Mouse (Mus musculus): Measurements from ENCODE around the gene AC124502.3. TPM values are rescaled to one million over a fixed set of nuclear protein-coding genes. Genes with fewer than 3 reads are reported as not detected.

The AC124502.3 gene
- polyA plus RNA-seq, 1 experiment from 2014 or later: 3.2 TPM

DNA sequence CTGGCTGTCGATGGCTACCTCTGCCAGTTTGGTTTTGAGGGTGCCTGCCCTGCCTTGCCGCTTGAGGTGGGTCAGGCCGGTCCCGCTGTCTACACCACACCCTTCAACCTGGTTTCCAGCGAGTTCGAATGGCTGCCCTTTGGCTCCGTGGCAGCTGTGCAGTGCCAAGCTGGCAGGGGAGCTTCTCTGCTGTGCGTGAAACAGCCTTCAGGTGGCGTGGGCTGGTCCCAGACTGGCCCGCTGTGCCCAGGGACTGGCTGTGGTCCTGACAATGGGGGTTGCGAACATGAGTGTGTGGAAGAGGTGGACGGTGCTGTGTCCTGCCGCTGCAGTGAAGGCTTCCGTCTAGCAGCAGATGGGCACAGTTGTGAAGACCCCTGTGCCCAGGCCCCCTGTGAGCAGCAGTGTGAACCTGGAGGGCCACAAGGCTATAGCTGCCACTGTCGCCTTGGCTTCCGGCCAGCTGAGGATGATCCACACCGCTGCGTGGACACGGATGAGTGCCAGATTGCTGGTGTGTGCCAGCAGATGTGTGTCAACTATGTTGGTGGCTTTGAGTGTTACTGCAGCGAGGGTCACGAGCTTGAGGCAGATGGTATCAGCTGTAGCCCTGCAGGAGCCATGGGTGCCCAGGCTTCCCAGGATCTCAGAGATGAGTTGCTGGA is 30.0 kb downstream of the AC124502.3 start:
- no peaks in the 10 kb centered on the region for H3K36me3 ChIP-seq
- peaks cover 76% of the 10 kb centered on the region for H3K4me1 ChIP-seq (replicated peaks)
- DNase-seq (ENCODE audit: low spot score): no peak
- peak overlapping the region; percentile 61 for H3K4me3 ChIP-seq
- WGBS: 38% methylated on average over 21 of the region's 21 CpGs
- peaks cover 71% of the 10 kb centered on the region for H3K27me3 ChIP-seq (ENCODE audit: insufficient read depth, poor library complexity, severe bottlenecking)
- no peaks in the 10 kb centered on the region for H3K9me3 ChIP-seq
- peak overlapping the region; percentile 88 for H3K27ac ChIP-seq

DNA sequence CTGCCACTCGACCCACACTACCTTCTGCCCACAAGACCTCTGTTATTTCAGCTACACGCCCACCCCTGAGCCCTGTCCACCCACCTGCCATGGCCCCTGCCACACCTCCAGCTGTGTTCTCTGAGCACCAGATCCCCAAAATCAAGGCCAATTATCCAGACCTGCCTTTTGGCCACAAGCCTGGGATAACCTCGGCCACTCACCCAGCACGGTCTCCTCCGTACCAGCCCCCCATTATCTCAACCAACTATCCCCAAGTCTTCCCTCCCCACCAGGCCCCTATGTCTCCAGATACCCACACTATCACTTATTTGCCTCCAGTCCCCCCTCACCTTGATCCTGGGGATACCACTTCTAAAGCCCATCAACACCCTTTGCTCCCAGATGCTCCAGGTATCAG is 30.8 kb downstream of the AC124502.3 start:
- peak overlapping the region; percentile 61 for H3K4me3 ChIP-seq
- WGBS: 83% methylated on average over 5 of the region's 5 CpGs
- DNase-seq (ENCODE audit: low spot score): no peak
- H3K4me1 ChIP-seq (replicated peaks): peaks cover 74% of the 10 kb centered on the region
- peak overlapping the region; percentile 90; the same call in 1 of the 2 replicates for H3K27ac ChIP-seq
- H3K36me3 ChIP-seq: no peaks in the 10 kb centered on the region
- H3K27me3 ChIP-seq (ENCODE audit: insufficient read depth, poor library complexity, severe bottlenecking): peaks cover 79% of the 10 kb centered on the region
- H3K9me3 ChIP-seq: no peaks in the 10 kb centered on the region

DNA sequence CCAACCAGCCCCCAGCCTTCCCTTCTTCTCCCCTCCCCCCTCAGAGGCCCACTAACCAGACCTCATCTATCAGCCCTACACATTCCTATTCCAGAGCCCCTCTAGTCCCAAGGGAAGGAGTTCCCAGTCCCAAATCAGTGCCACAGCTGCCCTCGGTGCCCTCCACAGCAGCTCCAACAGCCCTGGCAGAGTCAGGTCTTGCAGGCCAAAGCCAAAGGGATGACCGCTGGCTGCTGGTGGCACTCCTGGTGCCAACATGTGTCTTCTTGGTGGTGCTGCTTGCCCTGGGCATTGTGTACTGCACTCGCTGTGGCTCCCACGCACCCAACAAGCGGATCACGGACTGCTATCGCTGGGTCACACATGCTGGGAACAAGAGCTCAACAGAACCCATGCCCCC is 31.3 kb downstream of the AC124502.3 start:
- DNase-seq (ENCODE audit: low spot score): no peak
- Histone ChIP-seq H3K27ac (peak overlapping the region; percentile 90), H3K27me3 (ENCODE audit: insufficient read depth, poor library complexity, severe bottlenecking) (peaks cover 80% of the 10 kb centered on the region)

DNA sequence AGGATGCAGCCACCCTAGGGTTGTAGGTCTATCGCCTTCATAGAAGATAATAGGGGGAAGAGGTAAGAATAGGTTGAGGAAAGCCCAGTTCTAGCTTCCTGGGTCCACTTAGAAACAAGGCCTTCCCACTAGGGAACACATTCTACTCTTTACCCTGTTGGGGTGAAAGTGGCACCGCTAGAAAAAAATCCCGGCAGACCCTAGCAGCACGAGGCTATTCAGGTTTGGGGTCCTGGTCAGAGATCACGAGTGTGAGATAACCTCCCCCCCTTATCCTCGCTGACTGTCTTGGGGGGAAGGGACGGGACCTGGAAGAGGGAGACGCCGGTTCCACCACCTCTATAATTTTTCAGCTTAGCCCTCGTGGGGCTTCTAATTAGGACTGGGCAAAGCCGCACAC is 32.4 kb downstream of the AC124502.3 start:
- H3K9me3 ChIP-seq: no peaks in the 10 kb centered on the region
- no peaks in the 10 kb centered on the region for H3K36me3 ChIP-seq
- peak overlapping the region; percentile 90 for H3K27ac ChIP-seq
- no peak for DNase-seq (ENCODE audit: low spot score)
- peak overlapping the region; percentile 61 for H3K4me3 ChIP-seq
- 6% methylated on average over 11 of the region's 11 CpGs for WGBS
- H3K4me1 ChIP-seq (replicated peaks): peaks cover 64% of the 10 kb centered on the region
- H3K27me3 ChIP-seq (ENCODE audit: insufficient read depth, poor library complexity, severe bottlenecking): peaks cover 69% of the 10 kb centered on the region

More for the DNA sequence above, 31.3 kb downstream of the AC124502.3 start:
- Histone ChIP-seq H3K36me3 (no peaks in the 10 kb centered on the region), H3K4me1 (replicated peaks) (peaks cover 69% of the 10 kb centered on the region), H3K9me3 (no peaks in the 10 kb centered on the region), H3K4me3 (peak overlapping the region; percentile 61; the same call in 1 of the 2 replicates)
- WGBS: 82% methylated on average over 7 of the region's 7 CpGs

DNA sequence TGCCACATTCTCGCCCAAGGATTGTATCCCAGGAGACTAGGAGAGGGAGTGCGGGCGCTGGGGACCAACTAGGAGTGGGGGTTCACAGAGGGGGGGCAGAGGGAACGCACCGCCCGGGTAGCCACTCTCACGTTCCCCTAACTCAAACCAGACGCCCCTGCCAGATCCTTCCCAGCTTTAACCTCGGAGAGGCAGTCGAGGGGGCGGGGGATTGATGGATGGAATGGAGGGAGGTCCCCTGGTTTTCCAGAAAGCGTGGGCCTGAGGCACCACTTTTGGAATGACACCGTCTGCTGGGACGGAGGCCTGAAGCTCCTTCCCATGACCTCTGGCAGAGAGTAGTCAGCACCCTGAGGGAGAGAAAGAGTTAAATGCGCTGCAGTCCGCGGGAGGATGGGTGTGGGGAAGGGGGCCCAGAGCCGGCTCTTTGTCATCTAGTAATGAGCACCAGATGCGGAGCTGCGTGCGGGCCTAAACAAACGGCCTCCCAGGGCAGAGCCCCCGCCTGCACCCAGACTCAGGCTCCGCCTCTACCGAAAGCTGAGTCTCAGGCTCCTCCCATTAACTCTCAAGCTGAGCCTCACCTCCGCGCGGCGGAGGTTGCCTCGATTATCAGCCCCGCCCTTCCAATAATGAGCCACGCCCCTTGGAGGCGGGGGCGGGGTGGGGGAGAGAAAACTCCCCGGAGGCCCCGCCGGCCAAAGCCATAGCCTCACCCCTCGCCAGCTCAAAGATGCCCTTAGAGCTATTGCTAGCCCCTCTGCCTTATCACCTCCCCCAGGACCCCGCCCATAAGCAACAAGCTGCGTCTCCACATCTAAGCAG is 33.1 kb downstream of the AC124502.3 start:
- WGBS: under 1% methylated on average over 40 of the region's 40 CpGs
- H3K9me3 ChIP-seq: no peaks in the 10 kb centered on the region
- peaks cover 62% of the 10 kb centered on the region for H3K27me3 ChIP-seq (ENCODE audit: insufficient read depth, poor library complexity, severe bottlenecking)
- peak; percentile 92 for DNase-seq (ENCODE audit: low spot score)
- H3K27ac ChIP-seq: peak overlapping the region; percentile 90
- no peaks in the 10 kb centered on the region for H3K36me3 ChIP-seq
- H3K4me3 ChIP-seq: peak overlapping the region; percentile 61
- H3K4me1 ChIP-seq (replicated peaks): peaks cover 63% of the 10 kb centered on the region

DNA sequence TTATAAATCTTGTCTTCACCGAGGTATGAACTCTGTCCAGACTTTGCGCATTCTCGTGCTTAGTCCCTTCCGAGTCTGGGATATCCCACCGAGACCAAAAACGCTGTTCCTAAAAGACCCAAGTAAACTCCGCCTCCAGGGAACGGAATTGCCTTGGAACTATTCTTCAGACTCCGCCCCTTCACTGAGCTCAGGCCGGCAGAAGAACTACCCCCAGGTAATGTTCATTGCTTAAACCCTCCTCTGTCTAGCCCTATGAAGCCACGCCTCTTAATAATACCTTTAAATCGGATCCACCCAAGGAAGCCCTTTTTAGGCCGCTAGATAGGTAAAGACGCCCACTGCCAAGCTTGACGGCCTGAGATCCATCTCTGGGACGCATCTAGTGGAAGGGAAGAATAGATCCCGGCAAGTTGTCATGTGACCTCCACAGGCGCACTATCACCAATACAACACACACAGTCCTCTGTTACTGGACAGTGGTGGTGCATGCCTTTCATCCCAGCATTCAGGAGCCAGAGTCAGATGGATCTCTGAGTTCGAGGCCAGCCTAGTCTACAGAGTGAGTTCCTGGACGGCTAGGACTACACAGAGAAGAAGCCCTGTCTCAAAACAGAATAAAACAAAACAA is 33.8 kb downstream of the AC124502.3 start:
- Histone ChIP-seq H3K4me3 (peak overlapping the region; percentile 61), H3K27ac (peak overlapping the region; percentile 90), H3K27me3 (ENCODE audit: insufficient read depth, poor library complexity, severe bottlenecking) (peaks cover 55% of the 10 kb centered on the region), H3K9me3 (no peaks in the 10 kb centered on the region), H3K4me1 (replicated peaks) (peaks cover 55% of the 10 kb centered on the region), H3K36me3 (no peaks in the 10 kb centered on the region)
- WGBS: 3% methylated on average over 20 of the region's 20 CpGs
- peak; percentile 49 for DNase-seq (ENCODE audit: low spot score)

DNA sequence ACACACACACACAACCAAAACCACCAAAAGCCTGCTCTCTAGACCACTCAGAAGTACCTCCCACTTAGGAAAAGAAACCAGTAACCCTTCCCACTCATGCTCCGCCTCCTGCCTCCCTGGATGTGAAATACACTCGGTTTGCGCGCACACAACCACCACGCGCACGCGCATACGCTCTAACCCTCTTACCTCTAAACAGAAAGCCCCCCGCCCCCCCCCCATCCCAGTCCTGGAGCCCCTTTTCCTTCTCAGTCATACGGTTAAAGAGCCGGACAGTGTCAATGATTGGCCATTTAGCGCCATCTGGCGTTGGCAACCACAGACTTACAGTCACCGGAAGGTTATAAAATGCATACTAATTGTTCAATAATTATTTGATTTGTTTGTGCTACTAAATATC is 34.3 kb downstream of the AC124502.3 start:
- peak; percentile 85 for DNase-seq (ENCODE audit: low spot score)
- peaks cover 50% of the 10 kb centered on the region for H3K27me3 ChIP-seq (ENCODE audit: insufficient read depth, poor library complexity, severe bottlenecking)
- no peaks in the 10 kb centered on the region for H3K36me3 ChIP-seq
- H3K9me3 ChIP-seq: no peaks in the 10 kb centered on the region
- peaks cover 50% of the 10 kb centered on the region for H3K4me1 ChIP-seq (replicated peaks)
- peak overlapping the region; percentile 90 for H3K27ac ChIP-seq
- under 1% methylated on average over 15 of the region's 15 CpGs for WGBS
- peak overlapping the region; percentile 61 for H3K4me3 ChIP-seq

DNA sequence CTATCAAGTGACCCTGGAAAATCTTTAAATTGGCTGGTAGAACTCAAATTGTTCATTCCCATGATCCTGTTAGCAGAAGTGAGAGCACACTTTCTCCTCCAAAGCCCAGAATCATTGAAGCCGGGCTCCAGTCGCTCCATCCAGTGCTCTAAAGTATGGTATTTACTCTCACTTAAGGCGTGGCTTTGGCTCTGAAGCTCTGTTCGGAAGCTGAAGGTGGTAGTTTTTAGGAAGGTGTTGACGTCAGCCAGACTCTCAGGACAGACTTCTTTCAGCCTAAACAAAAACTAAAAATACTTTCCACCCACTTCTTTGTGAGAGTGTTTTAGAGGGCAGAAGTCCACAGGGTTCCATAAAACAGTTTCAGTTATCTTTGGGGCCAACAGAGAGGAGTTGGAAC is 34.8 kb downstream of the AC124502.3 start:
- Histone ChIP-seq H3K4me1 (replicated peaks) (peaks cover 45% of the 10 kb centered on the region), H3K36me3 (no peaks in the 10 kb centered on the region), H3K9me3 (no peaks in the 10 kb centered on the region), H3K27me3 (ENCODE audit: insufficient read depth, poor library complexity, severe bottlenecking) (peaks cover 45% of the 10 kb centered on the region), H3K27ac (no peak overlapping the region), H3K4me3 (no peak overlapping the region)
- no peak for DNase-seq (ENCODE audit: low spot score)
- WGBS: 48% methylated on average over 5 of the region's 5 CpGs

DNA sequence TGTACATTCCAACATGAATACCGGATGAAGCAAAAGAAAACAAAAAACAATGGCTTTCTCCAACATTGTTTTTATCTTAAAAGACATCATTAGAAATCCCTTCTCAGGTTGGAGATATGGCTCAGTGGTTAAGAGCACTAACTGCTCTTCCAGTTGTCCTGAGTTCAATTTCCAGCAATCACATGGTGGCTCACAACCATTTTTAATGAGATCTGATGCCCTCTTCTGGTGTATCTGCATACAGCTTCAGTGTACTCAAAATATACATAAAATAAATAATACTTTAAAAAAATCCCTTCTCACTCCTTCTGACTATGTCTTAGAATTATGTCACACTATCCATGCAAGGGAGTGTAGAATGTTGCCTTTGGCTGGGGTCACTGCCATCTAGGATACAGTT is 40.6 kb downstream of the AC124502.3 start:
- H3K27ac ChIP-seq: no peak overlapping the region
- 96% methylated on average over 1 of the region's 1 CpGs for WGBS
- DNase-seq (ENCODE audit: low spot score): no peak
- H3K4me1 ChIP-seq (replicated peaks): no peaks in the 10 kb centered on the region
- no peaks in the 10 kb centered on the region for H3K36me3 ChIP-seq
- no peak overlapping the region for H3K4me3 ChIP-seq
- peaks cover 52% of the 10 kb centered on the region for H3K27me3 ChIP-seq (ENCODE audit: insufficient read depth, poor library complexity, severe bottlenecking)
- no peaks in the 10 kb centered on the region for H3K9me3 ChIP-seq

DNA sequence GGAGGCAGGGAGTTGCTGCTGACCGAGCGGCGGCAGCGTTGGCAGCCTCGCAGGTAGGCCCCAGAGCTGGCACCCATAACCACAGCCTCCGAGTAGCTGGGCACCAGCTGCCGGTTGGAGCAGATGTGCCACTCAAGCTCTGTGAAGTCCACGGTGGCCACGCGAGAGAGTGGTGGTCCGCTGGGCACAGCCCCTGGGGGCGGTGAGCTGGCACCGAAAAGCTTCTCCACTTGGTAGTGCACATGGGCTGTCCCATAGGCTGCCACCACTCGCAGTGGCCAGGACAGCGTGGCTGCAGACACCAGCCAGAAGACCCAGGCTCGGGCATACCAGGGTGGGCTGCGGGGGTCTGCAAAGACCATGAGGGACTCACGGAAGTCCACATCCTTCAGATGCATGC is 43.3 kb downstream of the AC124502.3 start:
- Histone ChIP-seq H3K9me3 (no peaks in the 10 kb centered on the region), H3K4me3 (no peak overlapping the region), H3K36me3 (no peaks in the 10 kb centered on the region), H3K4me1 (replicated peaks) (peaks cover 13% of the 10 kb centered on the region), H3K27me3 (ENCODE audit: insufficient read depth, poor library complexity, severe bottlenecking) (peaks cover 70% of the 10 kb centered on the region), H3K27ac (no peak overlapping the region)
- 71% methylated on average over 18 of the region's 18 CpGs for WGBS
- no peak for DNase-seq (ENCODE audit: low spot score)

DNA sequence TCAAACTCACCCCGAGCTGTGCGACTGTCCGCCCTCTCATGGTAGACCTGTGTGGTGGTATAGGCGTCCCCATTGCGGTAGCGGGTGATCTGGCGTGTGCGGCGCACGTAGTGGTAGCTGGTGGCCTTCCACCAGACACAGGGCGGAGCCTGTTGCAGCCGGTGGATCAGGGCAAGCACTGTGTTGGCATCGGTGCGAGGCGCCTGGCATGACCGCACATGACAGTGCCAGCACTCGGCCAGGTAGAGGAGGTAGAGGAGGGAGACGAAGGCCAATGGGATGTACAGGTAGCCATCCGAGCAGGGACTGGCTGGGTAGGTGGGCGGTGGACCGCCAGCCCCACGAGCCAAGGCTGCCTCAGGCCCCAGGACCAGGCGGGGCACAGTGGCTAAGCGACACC is 43.9 kb downstream of the AC124502.3 start:
- Histone ChIP-seq H3K36me3 (no peaks in the 10 kb centered on the region), H3K27me3 (ENCODE audit: insufficient read depth, poor library complexity, severe bottlenecking) (peaks cover 70% of the 10 kb centered on the region), H3K9me3 (no peaks in the 10 kb centered on the region), H3K27ac (no peak overlapping the region), H3K4me1 (replicated peaks) (peaks cover 18% of the 10 kb centered on the region), H3K4me3 (no peak overlapping the region)
- DNase-seq (ENCODE audit: low spot score): no peak
- 65% methylated on average over 24 of the region's 24 CpGs for WGBS

DNA sequence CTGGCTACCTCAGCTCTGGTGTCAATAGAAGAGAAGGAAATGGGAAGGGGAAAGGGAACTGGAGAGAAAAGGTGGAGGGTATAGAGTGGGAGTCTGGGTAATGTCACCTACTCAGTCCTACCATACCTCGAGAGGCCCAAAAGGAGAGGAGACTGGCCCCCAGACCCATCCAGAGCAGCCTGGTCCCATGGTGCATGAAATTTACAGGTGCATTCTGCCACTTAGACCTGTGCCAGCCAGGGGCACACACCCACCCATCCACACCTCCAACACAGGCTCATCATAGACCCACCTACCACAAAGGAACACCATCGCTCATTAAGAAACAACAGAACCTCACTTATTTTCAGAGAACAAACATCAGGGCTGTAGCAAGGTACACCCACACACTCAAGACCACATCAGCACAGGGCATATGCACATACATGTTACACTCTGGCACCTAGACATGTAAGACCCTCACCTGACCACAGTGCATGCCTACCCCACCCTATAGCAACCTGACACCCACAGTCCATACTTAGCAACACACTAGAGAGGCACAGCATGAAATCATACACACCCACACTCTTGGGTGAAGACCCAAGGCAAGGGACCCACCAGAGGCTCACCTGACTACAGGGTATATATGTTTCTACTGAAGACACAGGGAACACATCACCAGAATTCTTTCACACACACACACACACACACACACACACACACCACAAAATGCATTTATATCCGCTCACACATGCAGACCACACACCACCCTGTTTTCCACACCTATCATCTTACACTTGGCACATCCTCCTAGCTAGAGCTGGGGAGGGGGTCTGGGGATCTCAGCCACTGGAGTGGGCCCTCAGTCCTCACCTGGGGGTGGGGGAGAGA is 45.5 kb downstream of the AC124502.3 start:
- no peak for DNase-seq (ENCODE audit: low spot score)
- H3K4me3 ChIP-seq: peak overlapping the region; percentile 57
- H3K36me3 ChIP-seq: no peaks in the 10 kb centered on the region
- H3K27me3 ChIP-seq (ENCODE audit: insufficient read depth, poor library complexity, severe bottlenecking): peaks cover 70% of the 10 kb centered on the region
- H3K27ac ChIP-seq: no peak overlapping the region
- no peaks in the 10 kb centered on the region for H3K9me3 ChIP-seq
- peaks cover 30% of the 10 kb centered on the region for H3K4me1 ChIP-seq (replicated peaks)
- WGBS: 77% methylated on average over 3 of the region's 3 CpGs

Data from hindbrain, embryonic 10.5 days (tissue).